Mouse (Mus musculus) thymus, postnatal 10 days (tissue): Measurements from ENCODE around the gene Rap2a.

Experiments
- DNase-seq, 2 experiments: peaks; one replicate each; pipeline ENCODE4 v3.0.0; 2021; ENCODE audit warnings: low spot score in 2 of 2

Gene Rap2a

GRCm38 (mm10) chr14:120499601-120500000, 21.4 kb downstream of the Rap2a start:
- no peak for DNase-seq

- no peak for DNase-seq
Observed at GRCm38 (mm10) chr14:120500021-120500560, 21.8 kb downstream of the Rap2a start.

GRCm38 (mm10) chr14:120500791-120501190, 22.5 kb downstream of the Rap2a start:
- no peak for DNase-seq

- DNase-seq, result no peak
Observed at GRCm38 (mm10) chr14:120503641-120504040, 25.4 kb downstream of the Rap2a start.

- no peak for DNase-seq
Observed at GRCm38 (mm10) chr14:120504423-120504822, 26.2 kb downstream of the Rap2a start.

- DNase-seq, result no peak
Observed at GRCm38 (mm10) chr14:120504928-120505461, 26.8 kb downstream of the Rap2a start.

GRCm38 (mm10) chr14:120505918-120506317, 27.7 kb downstream of the Rap2a start:
- no peak for DNase-seq

GRCm38 (mm10) chr14:120507516-120507915, 29.3 kb downstream of the Rap2a start:
- no peak for DNase-seq

- DNase-seq, result no peak
Observed at GRCm38 (mm10) chr14:120508566-120509365, 30.5 kb downstream of the Rap2a start.

- no peak for DNase-seq
Observed at GRCm38 (mm10) chr14:120509366-120509640, 31.1 kb downstream of the Rap2a start.

GRCm38 (mm10) chr14:120511821-120512220, 33.6 kb downstream of the Rap2a start:
- DNase-seq, result no peak

GRCm38 (mm10) chr14:120514821-120515271, 36.6 kb downstream of the Rap2a start:
- no peak for DNase-seq

GRCm38 (mm10) chr14:120515376-120515775, 37.1 kb downstream of the Rap2a start:
- no peak for DNase-seq

GRCm38 (mm10) chr14:120518706-120519105, 40.5 kb downstream of the Rap2a start:
- DNase-seq, result no peak

- DNase-seq, result no peak
Observed at GRCm38 (mm10) chr14:120519921-120520320, 41.7 kb downstream of the Rap2a start.

GRCm38 (mm10) chr14:120520843-120521242, 42.6 kb downstream of the Rap2a start:
- no peak for DNase-seq

GRCm38 (mm10) chr14:120523296-120523695, 45.1 kb downstream of the Rap2a start:
- no peak for DNase-seq

GRCm38 (mm10) chr14:120525644-120526043, 47.4 kb downstream of the Rap2a start:
- no peak for DNase-seq

GRCm38 (mm10) chr14:120533301-120533700, 55.1 kb downstream of the Rap2a start:
- no peak for DNase-seq

- no peak for DNase-seq
Observed at GRCm38 (mm10) chr14:120534841-120535271, 56.6 kb downstream of the Rap2a start.

- no peak for DNase-seq
Observed at GRCm38 (mm10) chr14:120535446-120535845, 57.2 kb downstream of the Rap2a start.

GRCm38 (mm10) chr14:120535924-120536323, 57.7 kb downstream of the Rap2a start:
- DNase-seq, result no peak

- DNase-seq, result no peak
Observed at GRCm38 (mm10) chr14:120539128-120539527, 60.9 kb downstream of the Rap2a start.
